Mouse (Mus musculus) neural tube, embryonic 11.5 days (tissue): ENCODE measurements around the gene Gm42417. TPM values are rescaled to one million over a fixed set of nuclear protein-coding genes. Genes with fewer than 3 reads are reported as not detected.

Experiments
- ATAC-seq: fragments of 200-750 bp; cut with Nextera tagmentation; 2 replicates; pipeline ENCODE4 v1.8.0; 2017; ENCODE audit warnings: moderate number of reproducible peaks, mild to moderate bottlenecking, moderate TSS enrichment, moderate library complexity; ENCODE audit not compliant: insufficient read depth, low FRiP score, low TSS enrichment
- DNase-seq: peaks from one replicate; pipeline ENCODE4 v3.0.0-alpha.2; 2015; ENCODE audit warnings: low spot score
- H3K27ac ChIP-seq: fragments of 300-500 bp; sonication (generic); 2 replicates; pipeline ENCODE4 v1.5.1; 2014; ENCODE audit warnings: low read depth, mild to moderate bottlenecking, low read length
- H3K27me3 ChIP-seq: fragments of 300-500 bp; sonication (generic); 2 replicates; pipeline ENCODE4 v1.6.1; 2014; ENCODE audit warnings: mild to moderate bottlenecking, low read length, mixed read lengths; ENCODE audit not compliant: control insufficient read depth, insufficient read depth
- H3K36me3 ChIP-seq: fragments of 300-500 bp; sonication (generic); 2 replicates; pipeline ENCODE4 v1.6.1; 2014; ENCODE audit warnings: mild to moderate bottlenecking, low read length, moderate library complexity, mixed read lengths; ENCODE audit not compliant: control insufficient read depth, insufficient read depth
- H3K4me1 ChIP-seq: fragments of 300-500 bp; sonication (generic); 2 replicates; pipeline ENCODE4 v1.6.1; 2014; ENCODE audit warnings: low read length, mixed read lengths; ENCODE audit not compliant: control insufficient read depth, insufficient read depth
- H3K4me2 ChIP-seq: fragments of 300-500 bp; sonication (generic); 2 replicates; pipeline ENCODE4 v1.6.1; 2014; ENCODE audit warnings: low read depth, mild to moderate bottlenecking, moderate library complexity
- H3K4me3 ChIP-seq: fragments of 300-500 bp; sonication (generic); 2 replicates; pipeline ENCODE4 v1.5.1; 2014; ENCODE audit warnings: low read depth, low read length
- H3K9ac ChIP-seq: fragments of 300-500 bp; sonication (generic); 2 replicates; pipeline ENCODE4 v1.6.1; 2014; ENCODE audit warnings: mild to moderate bottlenecking, low read length
- H3K9me3 ChIP-seq: fragments of 300-500 bp; sonication (generic); 2 replicates; pipeline ENCODE4 v1.6.1; 2016; ENCODE audit warnings: low read length; ENCODE audit not compliant: control insufficient read depth
- WGBS: fragments of 180-500 bp; shearing (Covaris S2); extraction: QIAGEN DNeasy Blood & Tissue Kit; methylation state at CpG from one replicate; pipeline ENCODE4 v1.1.7; 2014; 5-methylcytosine and 5-hydroxymethylcytosine counted together
- polyA plus RNA-seq: library from polyadenylated mRNA; unstranded; fragments of >200 nt; fragmentation: Nextera tagmentation; extraction: Ambion mirVana; gene quantifications from 2 replicates; pipeline ENCODE4 v1.2.1, GENCODE M21; 2014

The Gm42417 gene
- polyA plus RNA-seq, 1 experiment from 2014 or later = 0.28 TPM

- Histone ChIP-seq H3K36me3 (peaks cover 41% of the 10 kb centered on the region), H3K27me3 (no peaks in the 10 kb centered on the region), H3K4me1 (peaks cover 33% of the 10 kb centered on the region), H3K9me3 (no peaks in the 10 kb centered on the region), H3K27ac (no peak overlapping the region), H3K4me3 (no peak overlapping the region), H3K9ac (no peak overlapping the region), H3K4me2 (no peak overlapping the region)
- no peak for DNase-seq
- 90% methylated on average over 16 of the region's 16 CpGs for WGBS
- ATAC-seq = no peak
These were observed 13.3 kb upstream of the Gm42417 start for GRCm38 (mm10) chr1:36552506-36552905.

- H3K4me3 ChIP-seq = no peak overlapping the region
- no peak overlapping the region for H3K9ac ChIP-seq
- H3K4me1 ChIP-seq = peaks cover 33% of the 10 kb centered on the region
- no peaks in the 10 kb centered on the region for H3K27me3 ChIP-seq
- no peaks in the 10 kb centered on the region for H3K9me3 ChIP-seq
- no peak overlapping the region for H3K4me2 ChIP-seq
- DNase-seq (no peak), ATAC-seq (no peak)
- H3K36me3 ChIP-seq = peaks cover 41% of the 10 kb centered on the region
- WGBS = 91% methylated on average over 17 of the region's 17 CpGs
- H3K27ac ChIP-seq = no peak overlapping the region
These were observed 12.7 kb upstream of the Gm42417 start for GRCm38 (mm10) chr1:36551904-36552303.

GRCm38 (mm10) chr1:36550075-36550863 is 11.0 kb upstream of the Gm42417 start:
- Histone ChIP-seq H3K4me1 (peaks cover 31% of the 10 kb centered on the region), H3K27ac (no peak overlapping the region), H3K36me3 (peaks cover 41% of the 10 kb centered on the region), H3K27me3 (no peaks in the 10 kb centered on the region), H3K9ac (no peak overlapping the region), H3K9me3 (no peaks in the 10 kb centered on the region), H3K4me3 (no peak overlapping the region), H3K4me2 (no peak overlapping the region)
- no peak for ATAC-seq
- no peak for DNase-seq
- WGBS = 79% methylated on average over 20 of the region's 20 CpGs

GRCm38 (mm10) chr1:36549491-36549890 is 10.3 kb upstream of the Gm42417 start:
- no peak overlapping the region for H3K27ac ChIP-seq
- H3K4me1 ChIP-seq = peaks cover 24% of the 10 kb centered on the region
- H3K4me3 ChIP-seq = no peak overlapping the region
- H3K36me3 ChIP-seq = peaks cover 41% of the 10 kb centered on the region
- 89% methylated on average over 18 of the region's 18 CpGs for WGBS
- H3K4me2 ChIP-seq = no peak overlapping the region
- H3K27me3 ChIP-seq = no peaks in the 10 kb centered on the region
- no peak for DNase-seq
- no peaks in the 10 kb centered on the region for H3K9me3 ChIP-seq
- ATAC-seq = no peak
- H3K9ac ChIP-seq = no peak overlapping the region

GRCm38 (mm10) chr1:36548771-36549170 is 9.5 kb upstream of the Gm42417 start:
- DNase-seq (no peak), ATAC-seq (no peak)
- peaks cover 18% of the 10 kb centered on the region for H3K4me1 ChIP-seq
- H3K9ac ChIP-seq = no peak overlapping the region
- H3K27ac ChIP-seq = no peak overlapping the region
- WGBS = 56% methylated on average over 8 of the region's 8 CpGs
- no peaks in the 10 kb centered on the region for H3K9me3 ChIP-seq
- no peak overlapping the region for H3K4me3 ChIP-seq
- no peak overlapping the region for H3K4me2 ChIP-seq
- H3K36me3 ChIP-seq = peaks cover 37% of the 10 kb centered on the region
- no peaks in the 10 kb centered on the region for H3K27me3 ChIP-seq

- 61% methylated on average over 9 of the region's 9 CpGs for WGBS
- DNase-seq = no peak
- H3K9ac ChIP-seq = no peak overlapping the region
These were observed 8.9 kb upstream of the Gm42417 start for GRCm38 (mm10) chr1:36547981-36548598.

GRCm38 (mm10) chr1:36546888-36547471 is 7.8 kb upstream of the Gm42417 start, which contains the start of gene Ankrd39:
Ankrd39 (minus strand) TSS chr1:36547445.
- H3K27me3 ChIP-seq = no peaks in the 10 kb centered on the region
- H3K4me3 ChIP-seq = peak within 1 kb of the TSS; percentile 59
- H3K9me3 ChIP-seq = no peaks in the 10 kb centered on the region
- H3K4me2 ChIP-seq = peak within 1 kb of the TSS; percentile 60
- 0% methylated on average over 43 of the region's 43 CpGs for WGBS
- H3K27ac ChIP-seq = no peak within 1 kb of the TSS
- ATAC-seq (peak; percentile 96), DNase-seq (peak; percentile 96)
- peaks cover 21% of the 10 kb centered on the region for H3K36me3 ChIP-seq
- peak within 1 kb of the TSS; percentile 69 for H3K9ac ChIP-seq
- H3K4me1 ChIP-seq = peaks cover 18% of the 10 kb centered on the region

More at GRCm38 (mm10) chr1:36547981-36548598, 8.9 kb upstream of the Gm42417 start:
- Histone ChIP-seq H3K4me1 (peaks cover 18% of the 10 kb centered on the region), H3K9me3 (no peaks in the 10 kb centered on the region), H3K4me2 (no peak overlapping the region), H3K4me3 (no peak overlapping the region), H3K36me3 (peaks cover 31% of the 10 kb centered on the region), H3K27ac (no peak overlapping the region), H3K27me3 (no peaks in the 10 kb centered on the region)
- ATAC-seq = no peak

GRCm38 (mm10) chr1:36545845-36546600 is 6.8 kb upstream of the Gm42417 start:
- Histone ChIP-seq H3K4me3 (peak overlapping the region; percentile 59), H3K4me2 (peak overlapping the region; percentile 60), H3K27me3 (no peaks in the 10 kb centered on the region), H3K9me3 (no peaks in the 10 kb centered on the region), H3K36me3 (peaks cover 16% of the 10 kb centered on the region), H3K4me1 (peaks cover 18% of the 10 kb centered on the region), H3K27ac (no peak overlapping the region), H3K9ac (no peak overlapping the region; the same call in 1 of the 2 replicates)
- 72% methylated on average over 19 of the region's 19 CpGs for WGBS
- ATAC-seq (no peak), DNase-seq (no peak)
